Mouse (Mus musculus): ENCODE measurements around the gene Padi3. TPM values are rescaled to one million over a fixed set of nuclear protein-coding genes. Genes with fewer than 3 reads are reported as not detected.
A peak's percentile ranks its signal among the peaks of the same experiment; 100 is the strongest.

Gene Padi3
- polyA plus RNA-seq, 1 experiment from 2014 or later: 0.45 TPM

- no peaks in the 10 kb centered on the region for H3K36me3 ChIP-seq
- no peak overlapping the region for H3K4me2 ChIP-seq
- H3K4me1 ChIP-seq (replicated peaks): peaks cover 9% of the 10 kb centered on the region
- no peaks in the 10 kb centered on the region for H3K27me3 ChIP-seq (replicated peaks)
- H3K9ac ChIP-seq: no peak overlapping the region
- WGBS: 76% methylated on average over 7 of the region's 7 CpGs
- H3K4me3 ChIP-seq: no peak overlapping the region
- no peak for ATAC-seq (ENCODE audit: insufficient number of reproducible peaks, low FRiP score)
- H3K9me3 ChIP-seq (replicated peaks): no peaks in the 10 kb centered on the region
- no peak overlapping the region for H3K27ac ChIP-seq (ENCODE audit: poor library complexity, severe bottlenecking)
Observed at GRCm38 (mm10) chr4:140761601-140762000, 48.8 kb downstream of the Padi3 start.

GRCm38 (mm10) chr4:140755811-140756210 lies 54.6 kb downstream of the Padi3 start:
- H3K4me1 ChIP-seq (replicated peaks): peaks cover 19% of the 10 kb centered on the region
- no peaks in the 10 kb centered on the region for H3K36me3 ChIP-seq
- 0 out of 2 replicates have a peak, but pooled peaks cover 4% of the 10 kb centered on the region for H3K27me3 ChIP-seq (replicated peaks)
- no peak overlapping the region for H3K4me3 ChIP-seq
- no peaks in the 10 kb centered on the region for H3K9me3 ChIP-seq (replicated peaks)
- WGBS: 76% methylated on average over 3 of the region's 3 CpGs
- H3K9ac ChIP-seq: no peak overlapping the region
- no peak overlapping the region for H3K4me2 ChIP-seq
- no peak for ATAC-seq (ENCODE audit: insufficient number of reproducible peaks, low FRiP score)
- H3K27ac ChIP-seq (ENCODE audit: poor library complexity, severe bottlenecking): no peak overlapping the region

GRCm38 (mm10) chr4:140753366-140753765 lies 57.1 kb downstream of the Padi3 start:
- 0 out of 2 replicates have a peak overlapping the region, but pooled peaks have one; percentile 1 for H3K9ac ChIP-seq
- 0 out of 2 replicates have a peak, but pooled peaks cover 4% of the 10 kb centered on the region for H3K27me3 ChIP-seq (replicated peaks)
- H3K4me3 ChIP-seq: no peak overlapping the region
- H3K27ac ChIP-seq (ENCODE audit: poor library complexity, severe bottlenecking): peak overlapping the region; percentile 56
- peaks cover 28% of the 10 kb centered on the region for H3K4me1 ChIP-seq (replicated peaks)
- H3K9me3 ChIP-seq (replicated peaks): no peaks in the 10 kb centered on the region
- no peak overlapping the region for H3K4me2 ChIP-seq
- 38% methylated on average over 7 of the region's 7 CpGs for WGBS
- no peaks in the 10 kb centered on the region for H3K36me3 ChIP-seq
- ATAC-seq (ENCODE audit: insufficient number of reproducible peaks, low FRiP score): no peak

GRCm38 (mm10) chr4:140750328-140750727 lies 60.1 kb downstream of the Padi3 start:
- WGBS: 8% methylated on average over 19 of the region's 19 CpGs
- Histone ChIP-seq H3K4me3 (peak overlapping the region; percentile 18; the same call in 1 of the 2 replicates), H3K4me1 (replicated peaks) (peaks cover 32% of the 10 kb centered on the region), H3K27ac (ENCODE audit: poor library complexity, severe bottlenecking) (no peak overlapping the region), H3K9me3 (replicated peaks) (no peaks in the 10 kb centered on the region), H3K4me2 (peak overlapping the region; percentile 49), H3K36me3 (no peaks in the 10 kb centered on the region), H3K27me3 (replicated peaks) (0 out of 2 replicates have a peak, but pooled peaks cover 4% of the 10 kb centered on the region), H3K9ac (no peak overlapping the region)
- no peak for ATAC-seq (ENCODE audit: insufficient number of reproducible peaks, low FRiP score)

- 7% methylated on average over 12 of the region's 12 CpGs for WGBS
- H3K27ac ChIP-seq (ENCODE audit: poor library complexity, severe bottlenecking): peak overlapping the region; percentile 90
- H3K9me3 ChIP-seq (replicated peaks): no peaks in the 10 kb centered on the region
- H3K4me1 ChIP-seq (replicated peaks): peaks cover 28% of the 10 kb centered on the region
- peak overlapping the region; percentile 68 for H3K9ac ChIP-seq
- no peaks in the 10 kb centered on the region for H3K36me3 ChIP-seq
- H3K4me3 ChIP-seq: peak overlapping the region; percentile 12; the same call in 1 of the 2 replicates
- ATAC-seq (ENCODE audit: insufficient number of reproducible peaks, low FRiP score): peak; percentile 78
- peaks cover 4% of the 10 kb centered on the region; the same call in 1 of the 2 replicates for H3K27me3 ChIP-seq (replicated peaks)
- H3K4me2 ChIP-seq: peak overlapping the region; percentile 45
Observed at GRCm38 (mm10) chr4:140747978-140748377, 62.5 kb downstream of the Padi3 start.

- WGBS: 20% methylated on average over 3 of the region's 3 CpGs
- H3K4me1 ChIP-seq (replicated peaks): peaks cover 24% of the 10 kb centered on the region
- H3K27ac ChIP-seq (ENCODE audit: poor library complexity, severe bottlenecking): no peak overlapping the region
- no peaks in the 10 kb centered on the region for H3K9me3 ChIP-seq (replicated peaks)
- peaks cover 6% of the 10 kb centered on the region; the same call in 1 of the 2 replicates for H3K27me3 ChIP-seq (replicated peaks)
- H3K9ac ChIP-seq: no peak overlapping the region
- H3K4me3 ChIP-seq: no peak overlapping the region
- H3K36me3 ChIP-seq: no peaks in the 10 kb centered on the region
- H3K4me2 ChIP-seq: no peak overlapping the region
- ATAC-seq (ENCODE audit: insufficient number of reproducible peaks, low FRiP score): no peak
Observed at GRCm38 (mm10) chr4:140744654-140745053, 65.8 kb downstream of the Padi3 start.

GRCm38 (mm10) chr4:140743086-140743485 lies 67.4 kb downstream of the Padi3 start:
- Histone ChIP-seq H3K4me1 (replicated peaks) (peaks cover 17% of the 10 kb centered on the region), H3K4me2 (no peak overlapping the region), H3K36me3 (no peaks in the 10 kb centered on the region), H3K9ac (0 out of 2 replicates have a peak overlapping the region, but pooled peaks have one; percentile 29), H3K27ac (ENCODE audit: poor library complexity, severe bottlenecking) (no peak overlapping the region), H3K4me3 (no peak overlapping the region), H3K9me3 (replicated peaks) (no peaks in the 10 kb centered on the region), H3K27me3 (replicated peaks) (peaks cover 6% of the 10 kb centered on the region; the same call in 1 of the 2 replicates)
- WGBS: 12% methylated on average over 4 of the region's 4 CpGs
- no peak for ATAC-seq (ENCODE audit: insufficient number of reproducible peaks, low FRiP score)

GRCm38 (mm10) chr4:140742543-140742942 lies 67.9 kb downstream of the Padi3 start, which contains the start of gene Padi6:
Gene Padi6 (minus strand): TSS chr4:140742643.
- Histone ChIP-seq H3K4me2 (no peak within 1 kb of the TSS), H3K9me3 (replicated peaks) (no peaks in the 10 kb centered on the region), H3K4me1 (replicated peaks) (peaks cover 11% of the 10 kb centered on the region), H3K27me3 (replicated peaks) (peaks cover 6% of the 10 kb centered on the region; the same call in 1 of the 2 replicates), H3K9ac (0 out of 2 replicates have a peak within 1 kb of the TSS, but pooled peaks have one; percentile 29), H3K27ac (ENCODE audit: poor library complexity, severe bottlenecking) (no peak within 1 kb of the TSS), H3K4me3 (no peak within 1 kb of the TSS), H3K36me3 (no peaks in the 10 kb centered on the region)
- WGBS: 73% methylated on average over 2 of the region's 2 CpGs
- ATAC-seq (ENCODE audit: insufficient number of reproducible peaks, low FRiP score): no peak

GRCm38 (mm10) chr4:140741401-140741800 lies 69.0 kb downstream of the Padi3 start:
- Histone ChIP-seq H3K9me3 (replicated peaks) (no peaks in the 10 kb centered on the region), H3K27me3 (replicated peaks) (peaks cover 6% of the 10 kb centered on the region; the same call in 1 of the 2 replicates), H3K4me1 (replicated peaks) (peaks cover 7% of the 10 kb centered on the region), H3K27ac (ENCODE audit: poor library complexity, severe bottlenecking) (no peak overlapping the region), H3K36me3 (no peaks in the 10 kb centered on the region), H3K4me2 (no peak overlapping the region), H3K9ac (no peak overlapping the region), H3K4me3 (no peak overlapping the region)
- WGBS: 79% methylated on average over 6 of the region's 6 CpGs
- ATAC-seq (ENCODE audit: insufficient number of reproducible peaks, low FRiP score): no peak

GRCm38 (mm10) chr4:140740655-140741054 lies 69.8 kb downstream of the Padi3 start:
- no peaks in the 10 kb centered on the region for H3K9me3 ChIP-seq (replicated peaks)

More at GRCm38 (mm10) chr4:140740655-140741054, 69.8 kb downstream of the Padi3 start:
- H3K4me3 ChIP-seq: no peak overlapping the region
- H3K36me3 ChIP-seq: no peaks in the 10 kb centered on the region
- H3K9ac ChIP-seq: no peak overlapping the region
- peaks cover 6% of the 10 kb centered on the region; the same call in 1 of the 2 replicates for H3K27me3 ChIP-seq (replicated peaks)
- no peak overlapping the region for H3K4me2 ChIP-seq
- 83% methylated on average over 11 of the region's 11 CpGs for WGBS
- H3K4me1 ChIP-seq (replicated peaks): peaks cover 7% of the 10 kb centered on the region
- no peak overlapping the region for H3K27ac ChIP-seq (ENCODE audit: poor library complexity, severe bottlenecking)
- no peak for ATAC-seq (ENCODE audit: insufficient number of reproducible peaks, low FRiP score)
